Comparison of ENCODE assay signal across 9 mouse cellular contexts in genomic region chr12:102181799-102182357, GRCm38 (mm10). TPM values are rescaled to one million over a fixed set of nuclear protein-coding genes. Genes with fewer than 3 reads are reported as not detected.
DNase-seq lines count a peak whose midpoint lies in the region; ATAC-seq lines count a peak whose summit lies in the region.
"Had no signal": no experiment of that assay in that cellular context is flagged by ENCODE, and none has a peak within 500 bp of the region (broad histone marks: within the 10 kb centered on the region; RNA-seq: fewer than 3 reads in every experiment).

No protein-coding gene starts in this region.

- H3K27ac ChIP-seq in hindbrain, embryonic 10.5 days: no peak overlapping the region
- no peak overlapping the region for H3K27ac ChIP-seq in hindbrain, embryonic 16.5 days (ENCODE audit: low read depth, low read length)
- no peak overlapping the region for H3K27ac ChIP-seq in midbrain, embryonic 13.5 days
- H3K27ac ChIP-seq: embryonic facial prominence, embryonic 12.5 days had no signal

- no peaks in the 10 kb centered on the region for H3K27me3 ChIP-seq in hindbrain, embryonic 10.5 days (ENCODE audit: insufficient read depth, poor library complexity, severe bottlenecking)
- H3K27me3 ChIP-seq in hindbrain, embryonic 16.5 days (replicated peaks; ENCODE audit: control insufficient read depth, insufficient read depth, low read length): no peaks in the 10 kb centered on the region
- no peaks in the 10 kb centered on the region for H3K27me3 ChIP-seq in midbrain, embryonic 13.5 days
- H3K27me3 ChIP-seq: embryonic facial prominence, embryonic 12.5 days had no signal

- H3K4me3 ChIP-seq in hindbrain, embryonic 10.5 days: no peak overlapping the region
- H3K4me3 ChIP-seq in hindbrain, embryonic 16.5 days (ENCODE audit: low read length): no peak overlapping the region
- H3K4me3 ChIP-seq in midbrain, embryonic 13.5 days (replicated peaks): no peak overlapping the region
- H3K4me3 ChIP-seq: embryonic facial prominence, embryonic 12.5 days had no signal

- ATAC-seq in hindbrain, embryonic 16.5 days: no peak
- ATAC-seq in midbrain, embryonic 13.5 days: peak; percentile 25; the same call in 1 of the 2 replicates

- H3K9me3 ChIP-seq in hindbrain, embryonic 10.5 days: no peaks in the 10 kb centered on the region
- H3K9me3 ChIP-seq in hindbrain, embryonic 16.5 days (ENCODE audit: control insufficient read depth, low read length): no peaks in the 10 kb centered on the region
- H3K9me3 ChIP-seq in midbrain, embryonic 13.5 days: 0 out of 2 replicates have a peak, but pooled peaks cover 2% of the 10 kb centered on the region
- H3K9me3 ChIP-seq: embryonic facial prominence, embryonic 12.5 days had no signal

- WGBS in hindbrain, embryonic 10.5 days: 42% methylated on average over 5 of the region's 5 CpGs
- WGBS in hindbrain, embryonic 16.5 days: 60% methylated on average over 5 of the region's 5 CpGs
- 48% methylated on average over 5 of the region's 5 CpGs for WGBS in midbrain, embryonic 13.5 days

- peak; percentile 71 for DNase-seq in hindbrain, embryonic 10.5 days (ENCODE audit: low spot score)
- peak; percentile 24 for DNase-seq in adipocyte (ENCODE audit: low spot score)
- DNase-seq in embryo, embryonic 11 days: peak; percentile 72
- peak; percentile 64 to 78 for DNase-seq in heart, postnatal 36 days
- peak; percentile 46 to 58 for DNase-seq in layer of hippocampus, postnatal 14 days (ENCODE audit: low spot score in 2 of 2)
- peak; percentile 88 for DNase-seq in testis, postnatal 10 days (ENCODE audit: low spot score)

- H3K36me3 ChIP-seq in hindbrain, embryonic 10.5 days: no peaks in the 10 kb centered on the region
- no peaks in the 10 kb centered on the region for H3K36me3 ChIP-seq in hindbrain, embryonic 16.5 days (ENCODE audit: control insufficient read depth, insufficient read depth, low read length)
- H3K36me3 ChIP-seq in midbrain, embryonic 13.5 days: no peaks in the 10 kb centered on the region
- H3K36me3 ChIP-seq: embryonic facial prominence, embryonic 12.5 days had no signal

- no peaks in the 10 kb centered on the region for H3K4me1 ChIP-seq in hindbrain, embryonic 10.5 days (replicated peaks)
- peaks cover 2% of the 10 kb centered on the region; the same call in 1 of the 2 replicates for H3K4me1 ChIP-seq in hindbrain, embryonic 16.5 days (ENCODE audit: control insufficient read depth, insufficient read depth, low read depth, low read length)
- peaks cover 14% of the 10 kb centered on the region; the same call in 1 of the 2 replicates for H3K4me1 ChIP-seq in midbrain, embryonic 13.5 days (replicated peaks)
- H3K4me1 ChIP-seq: embryonic facial prominence, embryonic 12.5 days had no signal

- intact Hi-C loops in heart, postnatal 36 days (cut with DNase I): loop anchor here (1.0 to 5.0 kb wide), 4 partner anchors 41 to 204 kb away; no protein-coding TSS in a partner anchor

- H3K9ac ChIP-seq in hindbrain, embryonic 16.5 days (ENCODE audit: low read depth, low read length): no peak overlapping the region
- H3K9ac ChIP-seq in midbrain, embryonic 13.5 days (replicated peaks): no peak overlapping the region
- H3K9ac ChIP-seq: embryonic facial prominence, embryonic 12.5 days had no signal

- H3K4me2 ChIP-seq in hindbrain, embryonic 16.5 days (ENCODE audit: low read length): no peak overlapping the region
- H3K4me2 ChIP-seq in midbrain, embryonic 13.5 days (replicated peaks): no peak overlapping the region
- H3K4me2 ChIP-seq: embryonic facial prominence, embryonic 12.5 days had no signal

RNA-seq across cellular contexts. Expression of gene Slc24a4, which starts 53.3 kb away (rescaled TPM):
- polyA plus RNA-seq in hindbrain, embryonic 10.5 days (2016; fragmentation: Nextera tagmentation; extraction: Ambion mirVana): 0.14 and 0.65 TPM in 2 replicates
- 2.2 and 3.1 TPM in 2 replicates for polyA plus RNA-seq in hindbrain, embryonic 16.5 days (2015; fragmentation: Nextera tagmentation; extraction: Ambion mirVana)
- total RNA-seq in heart, postnatal 36 days (2021): 1 to 10 TPM; 1.3 to 2.0 TPM
- 10 to 100 TPM; 28.2 to 28.5 TPM for total RNA-seq in layer of hippocampus, postnatal 14 days (2021)
- 1.1 and 1.3 TPM in 2 replicates for polyA plus RNA-seq in midbrain, embryonic 13.5 days (2015; fragmentation: Nextera tagmentation; extraction: Ambion mirVana)

Comparison
In these comparisons a context has a peak if more than half of its experiments do, and no peak if none do; other contexts are left out.
1. DNase-seq: peak in every context shown above with its lines; median percentile 88 in testis, postnatal 10 days; 72 in embryo, embryonic 11 days; 71 in hindbrain, embryonic 10.5 days; 71 in heart, postnatal 36 days; 52 in layer of hippocampus, postnatal 14 days; 24 in adipocyte.